Mouse (Mus musculus) testis, adult 2 months (tissue): ENCODE measurements around the gene Plcd3.

ENCODE experiments used
- CTCF ChIP-seq: fragments of 200-500 bp; IDR thresholded peaks from 2 replicates; pipeline ENCODE4 v1.5.1; 2012; ENCODE audit warnings: low read depth, mild to moderate bottlenecking, inconsistent platforms, low read length, moderate library complexity; ENCODE audit not compliant: control insufficient read depth, insufficient read depth, insufficient replicate concordance
- POLR2A ChIP-seq: fragments of 200-500 bp; IDR thresholded peaks from 2 replicates; pipeline ENCODE4 v1.6.1; 2012; ENCODE audit warnings: low read depth, mild to moderate bottlenecking, inconsistent platforms, low read length, moderate library complexity; ENCODE audit not compliant: control insufficient read depth

DNA sequence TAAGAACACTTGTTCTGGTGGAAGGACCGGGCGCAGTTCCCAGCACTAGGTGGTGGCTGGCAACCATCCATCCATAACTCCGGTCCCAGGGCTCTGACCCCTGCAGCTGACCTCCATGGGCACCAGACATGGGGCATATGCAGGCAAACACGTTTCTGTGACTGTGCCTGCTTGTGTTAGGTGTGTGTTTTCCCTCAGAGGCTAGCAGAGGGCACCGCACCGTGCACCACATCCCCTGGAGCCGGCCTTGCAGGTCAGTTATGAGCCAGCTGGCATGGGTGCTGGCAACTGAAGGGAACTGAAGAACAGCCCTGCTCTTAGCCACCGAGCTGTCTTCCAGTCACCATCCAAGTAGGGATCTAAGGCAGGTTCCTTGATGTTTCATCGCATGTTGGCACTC, 51.3 kb downstream of the Plcd3 start:
- no peak for TF ChIP-seq CTCF
- no peak for TF ChIP-seq POLR2A
